Mouse (Mus musculus): ENCODE results near the gene 4933400A11Rik. TPM values are rescaled to one million over a fixed set of nuclear protein-coding genes. Genes with fewer than 3 reads are reported as not detected.

4933400A11Rik gene
- polyA plus RNA-seq, 1 experiment from 2014 or later: 0.13 TPM

Other genes with a start within 250 kb of the 4933400A11Rik start
- 8.7 and 10.0 TPM in 2 replicates for gene Mid1, start 94.4 kb downstream of the 4933400A11Rik start, polyA plus RNA-seq (2014; fragmentation: Nextera tagmentation; extraction: Ambion mirVana)
- 95.5 and 157 TPM in 2 replicates for gene Gm21887, start 230.0 kb upstream of the 4933400A11Rik start, polyA plus RNA-seq (2014; fragmentation: Nextera tagmentation; extraction: Ambion mirVana)

Data from heart, embryonic 11.5 days (tissue).